Mouse (Mus musculus): ENCODE data around the gene Gm4952. TPM values are rescaled to one million over a fixed set of nuclear protein-coding genes. Genes with fewer than 3 reads are reported as not detected.
A peak's percentile ranks its signal among the peaks of the same experiment; 100 is the strongest.

The Gm4952 gene
- total RNA-seq (2021), result not detected
- long read RNA-seq, experiment 1, result 0 reads
- long read RNA-seq, experiment 2, result 0 reads

- DNase-seq, result no peak
These were observed at the start of gene Gm4952 for GRCm38 (mm10) chr19:12599674-12600073. TSS of gene Gm4952 (plus strand) at chr19:12599974.

- DNase-seq, result no peak
These were observed 49.5 kb upstream of the Gm4952 start for GRCm38 (mm10) chr19:12550005-12550942.

GRCm38 (mm10) chr19:12556293-12556692 is 43.5 kb upstream of the Gm4952 start:
- no peak for DNase-seq

- no peak for DNase-seq
These were observed 41.6 kb upstream of the Gm4952 start for GRCm38 (mm10) chr19:12558219-12558618.

- no peak for DNase-seq
These were observed 35.6 kb upstream of the Gm4952 start for GRCm38 (mm10) chr19:12564197-12564596.

GRCm38 (mm10) chr19:12567011-12567410 is 32.8 kb upstream of the Gm4952 start:
- DNase-seq, result peak in 1 of 2 experiments; percentile 28

- no peak for DNase-seq
These were observed 28.9 kb upstream of the Gm4952 start for GRCm38 (mm10) chr19:12570866-12571265.

- DNase-seq, result no peak
These were observed 28.1 kb upstream of the Gm4952 start for GRCm38 (mm10) chr19:12571687-12572086.

GRCm38 (mm10) chr19:12572614-12573265 is 27.0 kb upstream of the Gm4952 start:
- peak in 1 of 2 experiments; percentile 30 for DNase-seq

GRCm38 (mm10) chr19:12573266-12574011 is 26.3 kb upstream of the Gm4952 start:
- DNase-seq, result peak; percentile 94 to 97

GRCm38 (mm10) chr19:12574012-12574407 is 25.8 kb upstream of the Gm4952 start:
- DNase-seq, result peak; percentile 62 to 74

- peak; percentile 56 to 84 for DNase-seq
These were observed 24.7 kb upstream of the Gm4952 start for GRCm38 (mm10) chr19:12575107-12575506.

- no peak for DNase-seq
These were observed 24.3 kb upstream of the Gm4952 start for GRCm38 (mm10) chr19:12575514-12575913.

GRCm38 (mm10) chr19:12576639-12577038 is 23.1 kb upstream of the Gm4952 start:
- DNase-seq, result no peak

GRCm38 (mm10) chr19:12585310-12585709 is 14.5 kb upstream of the Gm4952 start:
- peak; percentile 30 to 60 for DNase-seq

GRCm38 (mm10) chr19:12591908-12592307 is 7.9 kb upstream of the Gm4952 start:
- peak; percentile 83 to 85 for DNase-seq

- DNase-seq, result no peak
These were observed 4.6 kb upstream of the Gm4952 start for GRCm38 (mm10) chr19:12595135-12595529.

GRCm38 (mm10) chr19:12595530-12596289 is 4.1 kb upstream of the Gm4952 start:
- DNase-seq, result peak; percentile 55 to 58

GRCm38 (mm10) chr19:12596290-12597072 is 3.3 kb upstream of the Gm4952 start:
- DNase-seq, result no peak

- DNase-seq, result no peak
These were observed 2.7 kb upstream of the Gm4952 start for GRCm38 (mm10) chr19:12597073-12597405.

- no peak for DNase-seq
These were observed 1.1 kb upstream of the Gm4952 start for GRCm38 (mm10) chr19:12598674-12599073.

Measured in heart, adult 18-20 months (tissue).